Mouse (Mus musculus) frontal cortex, postnatal 10 days (tissue): ENCODE data around the gene Mn1.

Experiments
- DNase-seq, 2 experiments: peaks; one replicate each; pipeline ENCODE4 v3.0.0; 2022; ENCODE audit warnings: low spot score in 2 of 2, mixed read lengths in 1 of 2

Mn1 gene

GRCm38 (mm10) chr5:111409412-111410044 is 7.6 kb upstream of the Mn1 start:
- DNase-seq, result no peak

GRCm38 (mm10) chr5:111410665-111411064 is 6.5 kb upstream of the Mn1 start:
- DNase-seq, result no peak

- DNase-seq, result peak; percentile 74 to 83
Measured at GRCm38 (mm10) chr5:111414192-111414591, 3.0 kb upstream of the Mn1 start.

GRCm38 (mm10) chr5:111414770-111415249 is 2.4 kb upstream of the Mn1 start:
- no peak for DNase-seq

- DNase-seq, result no peak
Measured at GRCm38 (mm10) chr5:111415575-111415974, 1.6 kb upstream of the Mn1 start.

GRCm38 (mm10) chr5:111416048-111416447 is 1.1 kb upstream of the Mn1 start:
- DNase-seq, result no peak

GRCm38 (mm10) chr5:111417378-111418131 is 393 bp downstream of the Mn1 start:
- DNase-seq, result no peak

GRCm38 (mm10) chr5:111418202-111419120 is 1.3 kb downstream of the Mn1 start:
- no peak for DNase-seq

- DNase-seq, result no peak
Measured at GRCm38 (mm10) chr5:111419121-111419881, 2.1 kb downstream of the Mn1 start.

- DNase-seq, result no peak
Measured at GRCm38 (mm10) chr5:111420011-111420691, 3.0 kb downstream of the Mn1 start.

GRCm38 (mm10) chr5:111420896-111421295 is 3.7 kb downstream of the Mn1 start:
- DNase-seq, result no peak

- no peak for DNase-seq
Measured at GRCm38 (mm10) chr5:111421424-111421823, 4.3 kb downstream of the Mn1 start.

GRCm38 (mm10) chr5:111422058-111422800 is 5.1 kb downstream of the Mn1 start:
- no peak for DNase-seq

GRCm38 (mm10) chr5:111423011-111423410 is 5.8 kb downstream of the Mn1 start:
- no peak for DNase-seq

GRCm38 (mm10) chr5:111423616-111424015 is 6.5 kb downstream of the Mn1 start:
- DNase-seq, result no peak

- DNase-seq, result no peak
Measured at GRCm38 (mm10) chr5:111425813-111426212, 8.7 kb downstream of the Mn1 start.

- DNase-seq, result no peak
Measured at GRCm38 (mm10) chr5:111426249-111426648, 9.1 kb downstream of the Mn1 start.

- DNase-seq, result no peak
Measured at GRCm38 (mm10) chr5:111428882-111429281, 11.7 kb downstream of the Mn1 start.

GRCm38 (mm10) chr5:111429726-111430125 is 12.6 kb downstream of the Mn1 start:
- DNase-seq, result no peak
